20 mouse cellular contexts compared by ENCODE assay signal in the genomic region with DNA sequence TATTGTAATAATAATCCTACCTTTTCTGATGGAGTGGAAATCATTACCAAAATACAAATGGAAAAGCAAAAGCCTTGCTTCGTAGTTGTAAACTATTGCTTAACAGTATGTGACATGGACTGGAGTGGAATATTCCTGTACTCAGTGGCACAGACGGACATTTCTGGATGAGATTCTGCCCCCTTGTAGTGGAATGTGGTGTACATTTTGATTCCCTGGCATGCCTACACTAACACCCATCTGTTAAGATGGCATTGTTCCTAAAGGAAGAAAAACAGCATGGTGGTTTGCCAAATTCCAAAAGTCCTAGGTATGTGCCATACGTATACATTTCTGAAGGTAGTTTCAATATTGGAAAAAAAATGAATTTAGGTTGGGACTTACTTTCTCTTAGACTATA.
DNase-seq lines count a peak whose midpoint lies in the region; ATAC-seq and TF ChIP-seq lines count a peak whose summit lies in the region.
"Had no signal": no experiment of that assay in that cellular context is flagged by ENCODE, and none has a peak within 500 bp of the region (broad histone marks: within the 10 kb centered on the region; RNA-seq: fewer than 3 reads in every experiment).

No protein-coding gene starts in this region.

- no peaks in the 10 kb centered on the region for H3K27me3 ChIP-seq in forebrain, embryonic 16.5 days (replicated peaks; ENCODE audit: control insufficient read depth, insufficient read depth, low read length)
- H3K27me3 ChIP-seq in forebrain, embryonic 15.5 days, result no peaks in the 10 kb centered on the region
- H3K27me3 ChIP-seq in kidney, embryonic 16.5 days (ENCODE audit: insufficient read depth, low read length), result no peaks in the 10 kb centered on the region
- H3K27me3 ChIP-seq: liver, embryonic 13.5 days; midbrain, embryonic 12.5 days had no signal

- peaks cover 5% of the 10 kb centered on the region; the same call in 1 of the 2 replicates for H3K4me1 ChIP-seq in forebrain, embryonic 16.5 days (replicated peaks; ENCODE audit: control insufficient read depth, insufficient read depth, low read length)
- H3K4me1 ChIP-seq in forebrain, embryonic 15.5 days, result no peaks in the 10 kb centered on the region
- no peaks in the 10 kb centered on the region for H3K4me1 ChIP-seq in kidney, embryonic 16.5 days (ENCODE audit: insufficient read depth, low read length)
- H3K4me1 ChIP-seq: forebrain, embryonic 10.5 days; liver, embryonic 13.5 days; midbrain, embryonic 12.5 days had no signal

- H3K9me3 ChIP-seq in forebrain, embryonic 16.5 days (ENCODE audit: control insufficient read depth, low read length), result no peaks in the 10 kb centered on the region
- H3K9me3 ChIP-seq in forebrain, embryonic 15.5 days, result no peaks in the 10 kb centered on the region
- no peaks in the 10 kb centered on the region for H3K9me3 ChIP-seq in kidney, embryonic 16.5 days (ENCODE audit: low read length)
- H3K9me3 ChIP-seq: forebrain, embryonic 10.5 days; liver, embryonic 13.5 days; midbrain, embryonic 12.5 days had no signal

- peak; percentile 55; the same call in 1 of the 2 replicates for ATAC-seq in forebrain, embryonic 16.5 days
- no peak for ATAC-seq in forebrain, embryonic 15.5 days (replicated peaks)
- no peak for ATAC-seq in kidney, embryonic 16.5 days (ENCODE audit: low FRiP score, low TSS enrichment)
- ATAC-seq: CD4-positive, CD25-positive, alpha-beta regulatory T cell, adult 4 months; hindbrain, embryonic 16.5 days; intestine, embryonic 16.5 days had no signal

- TF ChIP-seq CTCF in gastrocnemius, adult 2 months (IDR thresholded peaks at IDR 0.05), result no peak

- peak; percentile 97 for DNase-seq in brain, adult 2 months (ENCODE audit: low read depth, low spot score)
- peak; percentile 81 to 85 for DNase-seq in cerebellum, adult 18-20 months
- peak; percentile 66 to 89 for DNase-seq in cerebellum, postnatal 14 days
- no peak for DNase-seq in kidney, adult 9 months
- DNase-seq in gastrocnemius, adult 2 months, result no peak
- DNase-seq: adrenal gland, postnatal 25 days; kidney, postnatal 36 days; liver, embryonic 13.5 days; lung, adult 2 months; thymus, postnatal 25 days had no signal

- no peak overlapping the region for H3K9ac ChIP-seq in forebrain, embryonic 16.5 days (replicated peaks; ENCODE audit: low read depth, low read length)
- no peak overlapping the region for H3K9ac ChIP-seq in forebrain, embryonic 15.5 days (replicated peaks)
- no peak overlapping the region for H3K9ac ChIP-seq in kidney, embryonic 16.5 days (replicated peaks; ENCODE audit: low read length)
- H3K9ac ChIP-seq: liver, embryonic 13.5 days; midbrain, embryonic 12.5 days had no signal

- intact Hi-C loops in gastrocnemius, adult 2 months (cut with DNase I), result no loop called here

- H3K27ac ChIP-seq in forebrain, embryonic 16.5 days (ENCODE audit: low read length), result no peak overlapping the region
- H3K27ac ChIP-seq in forebrain, embryonic 15.5 days (replicated peaks), result no peak overlapping the region
- no peak overlapping the region for H3K27ac ChIP-seq in gastrocnemius, adult 2 months
- H3K27ac ChIP-seq in kidney, embryonic 16.5 days (ENCODE audit: low read length), result no peak overlapping the region
- H3K27ac ChIP-seq: forebrain, embryonic 10.5 days; left cerebral cortex, adult 2 months; liver, embryonic 13.5 days; midbrain, embryonic 12.5 days had no signal

- no peak overlapping the region for H3K4me2 ChIP-seq in forebrain, embryonic 16.5 days (ENCODE audit: low read length)
- H3K4me2 ChIP-seq in forebrain, embryonic 15.5 days (replicated peaks), result no peak overlapping the region
- H3K4me2 ChIP-seq in kidney, embryonic 16.5 days (replicated peaks; ENCODE audit: low read depth, low read length), result no peak overlapping the region
- H3K4me2 ChIP-seq: heart, embryonic 11.5 days; liver, embryonic 13.5 days; midbrain, embryonic 12.5 days had no signal

- no peak overlapping the region for H3K4me3 ChIP-seq in forebrain, embryonic 16.5 days (replicated peaks; ENCODE audit: low read length)
- H3K4me3 ChIP-seq in forebrain, embryonic 15.5 days, result no peak overlapping the region
- H3K4me3 ChIP-seq in gastrocnemius, adult 2 months, result no peak overlapping the region
- no peak overlapping the region for H3K4me3 ChIP-seq in kidney, embryonic 16.5 days (ENCODE audit: low read length)
- H3K4me3 ChIP-seq: forebrain, embryonic 10.5 days; left cerebral cortex, adult 2 months; liver, embryonic 13.5 days; midbrain, embryonic 12.5 days had no signal

- no peaks in the 10 kb centered on the region for H3K36me3 ChIP-seq in forebrain, embryonic 16.5 days (ENCODE audit: control insufficient read depth, insufficient read depth)
- no peaks in the 10 kb centered on the region for H3K36me3 ChIP-seq in forebrain, embryonic 15.5 days
- H3K36me3 ChIP-seq in kidney, embryonic 16.5 days (ENCODE audit: insufficient read depth, low read length), result no peaks in the 10 kb centered on the region
- H3K36me3 ChIP-seq: forebrain, embryonic 10.5 days; liver, embryonic 13.5 days; midbrain, embryonic 12.5 days had no signal

- WGBS in forebrain, embryonic 16.5 days, result 52% methylated on average over 3 of the region's 3 CpGs
- WGBS in forebrain, embryonic 15.5 days, result 62% methylated on average over 3 of the region's 3 CpGs
- WGBS in kidney, embryonic 16.5 days, result 92% methylated on average over 3 of the region's 3 CpGs

Comparison
In these comparisons a context has a peak if more than half of its experiments do, and no peak if none do; other contexts are left out.
1. DNase-seq: peak in brain, adult 2 months (single experiment), cerebellum, adult 18-20 months (2 of 2) and cerebellum, postnatal 14 days (2 of 2); none in kidney, adult 9 months (single experiment) and gastrocnemius, adult 2 months (single experiment).